Mouse (Mus musculus): ENCODE measurements at regions not wholly inside any gene's neighbourhood (a gene's known extent, or its start where the extent isn't known, plus 50 kb on each side); places are given as distances from the start of the nearest gene placed in this dataset.

- WGBS, result 72% methylated on average over 1 of the region's 1 CpGs
- H3K9me3 ChIP-seq (ENCODE audit: control insufficient read depth, low read length), result no peaks in the 10 kb centered on the region
- no peak overlapping the region for H3K4me3 ChIP-seq (ENCODE audit: low read depth, low read length)
Measured at GRCm38 (mm10) chr9:43473164-43473563, 162.5 kb downstream of the Trim29 start.

GRCm38 (mm10) chr9:43473601-43474302 is 163.1 kb downstream of the Trim29 start:
- WGBS, result 58% methylated on average over 15 of the region's 16 CpGs
- ATAC-seq (ENCODE audit: low read depth), result no peak; the same call in 1 of the 2 replicates

More at GRCm38 (mm10) chr9:43473164-43473563, 162.5 kb downstream of the Trim29 start:
- Histone ChIP-seq H3K36me3 (ENCODE audit: control insufficient read depth, insufficient read depth, low read length) (no peaks in the 10 kb centered on the region), H3K4me2 (ENCODE audit: low read depth, low read length) (no peak overlapping the region), H3K27ac (replicated peaks; ENCODE audit: low read depth, low read length) (peak overlapping the region; percentile 13; the same call in 1 of the 2 replicates), H3K27me3 (replicated peaks; ENCODE audit: control insufficient read depth, insufficient read depth, low read length) (no peaks in the 10 kb centered on the region), H3K9ac (ENCODE audit: low read depth, low read length) (no peak overlapping the region), H3K4me1 (ENCODE audit: control insufficient read depth, insufficient read depth, low read length) (peaks cover 5% of the 10 kb centered on the region; the same call in 1 of the 2 replicates)
- no peak for DNase-seq (ENCODE audit: low spot score)
- no peak for ATAC-seq (ENCODE audit: low read depth)

GRCm38 (mm10) chr9:43474303-43474643 is 163.6 kb downstream of the Trim29 start:
- ATAC-seq (ENCODE audit: low read depth) (no peak), DNase-seq (ENCODE audit: low spot score) (no peak)
- Histone ChIP-seq H3K36me3 (ENCODE audit: control insufficient read depth, insufficient read depth, low read length) (no peaks in the 10 kb centered on the region), H3K9ac (ENCODE audit: low read depth, low read length) (no peak overlapping the region), H3K27ac (replicated peaks; ENCODE audit: low read depth, low read length) (no peak overlapping the region), H3K9me3 (ENCODE audit: control insufficient read depth, low read length) (no peaks in the 10 kb centered on the region), H3K4me2 (ENCODE audit: low read depth, low read length) (no peak overlapping the region), H3K27me3 (replicated peaks; ENCODE audit: control insufficient read depth, insufficient read depth, low read length) (no peaks in the 10 kb centered on the region), H3K4me1 (ENCODE audit: control insufficient read depth, insufficient read depth, low read length) (peaks cover 5% of the 10 kb centered on the region; the same call in 1 of the 2 replicates), H3K4me3 (ENCODE audit: low read depth, low read length) (no peak overlapping the region)
- WGBS, result 63% methylated on average over 4 of the region's 4 CpGs

More at GRCm38 (mm10) chr9:43473601-43474302, 163.1 kb downstream of the Trim29 start:
- Histone ChIP-seq H3K36me3 (ENCODE audit: control insufficient read depth, insufficient read depth, low read length) (no peaks in the 10 kb centered on the region), H3K27me3 (replicated peaks; ENCODE audit: control insufficient read depth, insufficient read depth, low read length) (no peaks in the 10 kb centered on the region), H3K27ac (replicated peaks; ENCODE audit: low read depth, low read length) (peak overlapping the region; percentile 13; the same call in 1 of the 2 replicates), H3K4me1 (ENCODE audit: control insufficient read depth, insufficient read depth, low read length) (peaks cover 5% of the 10 kb centered on the region; the same call in 1 of the 2 replicates), H3K9ac (ENCODE audit: low read depth, low read length) (no peak overlapping the region), H3K4me2 (ENCODE audit: low read depth, low read length) (no peak overlapping the region), H3K4me3 (ENCODE audit: low read depth, low read length) (no peak overlapping the region), H3K9me3 (ENCODE audit: control insufficient read depth, low read length) (no peaks in the 10 kb centered on the region)
- DNase-seq (ENCODE audit: low spot score), result peak; percentile 49

- H3K4me2 ChIP-seq (ENCODE audit: low read depth, low read length), result no peak overlapping the region
- H3K4me3 ChIP-seq (ENCODE audit: low read depth, low read length), result no peak overlapping the region
- H3K4me1 ChIP-seq (ENCODE audit: control insufficient read depth, insufficient read depth, low read length), result no peaks in the 10 kb centered on the region
- ATAC-seq (ENCODE audit: low read depth), result 0 out of 2 replicates have a peak, but pooled peaks have one; percentile 18
- peak; percentile 50 for DNase-seq (ENCODE audit: low spot score)
- no peak overlapping the region for H3K27ac ChIP-seq (replicated peaks; ENCODE audit: low read depth, low read length)
- H3K9me3 ChIP-seq (ENCODE audit: control insufficient read depth, low read length), result no peaks in the 10 kb centered on the region
- 44% methylated on average over 3 of the region's 3 CpGs for WGBS
- H3K36me3 ChIP-seq (ENCODE audit: control insufficient read depth, insufficient read depth, low read length), result no peaks in the 10 kb centered on the region
- no peaks in the 10 kb centered on the region for H3K27me3 ChIP-seq (replicated peaks; ENCODE audit: control insufficient read depth, insufficient read depth, low read length)
- H3K9ac ChIP-seq (ENCODE audit: low read depth, low read length), result no peak overlapping the region
Measured at GRCm38 (mm10) chr9:43480826-43481591, 170.4 kb downstream of the Trim29 start.

- Histone ChIP-seq H3K36me3 (ENCODE audit: control insufficient read depth, insufficient read depth, low read length) (no peaks in the 10 kb centered on the region), H3K9ac (ENCODE audit: low read depth, low read length) (no peak overlapping the region), H3K4me2 (ENCODE audit: low read depth, low read length) (no peak overlapping the region), H3K9me3 (ENCODE audit: control insufficient read depth, low read length) (no peaks in the 10 kb centered on the region), H3K4me3 (ENCODE audit: low read depth, low read length) (no peak overlapping the region), H3K27me3 (replicated peaks; ENCODE audit: control insufficient read depth, insufficient read depth, low read length) (no peaks in the 10 kb centered on the region), H3K27ac (replicated peaks; ENCODE audit: low read depth, low read length) (no peak overlapping the region), H3K4me1 (ENCODE audit: control insufficient read depth, insufficient read depth, low read length) (no peaks in the 10 kb centered on the region)
- DNase-seq (ENCODE audit: low spot score) (no peak), ATAC-seq (ENCODE audit: low read depth) (no peak)
- 64% methylated on average over 11 of the region's 11 CpGs for WGBS
Measured at GRCm38 (mm10) chr9:43482101-43483090, 171.7 kb downstream of the Trim29 start.

GRCm38 (mm10) chr9:43483195-43483594 is 172.5 kb downstream of the Trim29 start:
- DNase-seq (ENCODE audit: low spot score), result no peak
- Histone ChIP-seq H3K4me2 (ENCODE audit: low read depth, low read length) (no peak overlapping the region), H3K9ac (ENCODE audit: low read depth, low read length) (no peak overlapping the region), H3K4me1 (ENCODE audit: control insufficient read depth, insufficient read depth, low read length) (no peaks in the 10 kb centered on the region), H3K27ac (replicated peaks; ENCODE audit: low read depth, low read length) (no peak overlapping the region), H3K4me3 (ENCODE audit: low read depth, low read length) (no peak overlapping the region), H3K36me3 (ENCODE audit: control insufficient read depth, insufficient read depth, low read length) (no peaks in the 10 kb centered on the region), H3K9me3 (ENCODE audit: control insufficient read depth, low read length) (no peaks in the 10 kb centered on the region), H3K27me3 (replicated peaks; ENCODE audit: control insufficient read depth, insufficient read depth, low read length) (no peaks in the 10 kb centered on the region)
- ATAC-seq (ENCODE audit: low read depth), result no peak
- 59% methylated on average over 2 of the region's 2 CpGs for WGBS

- Histone ChIP-seq H3K4me2 (ENCODE audit: low read depth, low read length) (no peak overlapping the region), H3K4me1 (ENCODE audit: control insufficient read depth, insufficient read depth, low read length) (no peaks in the 10 kb centered on the region), H3K9ac (ENCODE audit: low read depth, low read length) (no peak overlapping the region), H3K27ac (replicated peaks; ENCODE audit: low read depth, low read length) (no peak overlapping the region), H3K9me3 (ENCODE audit: control insufficient read depth, low read length) (no peaks in the 10 kb centered on the region), H3K4me3 (ENCODE audit: low read depth, low read length) (no peak overlapping the region), H3K36me3 (ENCODE audit: control insufficient read depth, insufficient read depth, low read length) (no peaks in the 10 kb centered on the region), H3K27me3 (replicated peaks; ENCODE audit: control insufficient read depth, insufficient read depth, low read length) (no peaks in the 10 kb centered on the region)
- WGBS, result 80% methylated on average over 2 of the region's 2 CpGs
- ATAC-seq (ENCODE audit: low read depth) (no peak), DNase-seq (ENCODE audit: low spot score) (no peak)
Measured at GRCm38 (mm10) chr9:43483906-43484305, 173.3 kb downstream of the Trim29 start.

GRCm38 (mm10) chr9:43486704-43487103 is 176.1 kb downstream of the Trim29 start:
- Histone ChIP-seq H3K4me2 (ENCODE audit: low read depth, low read length) (no peak overlapping the region), H3K27me3 (replicated peaks; ENCODE audit: control insufficient read depth, insufficient read depth, low read length) (no peaks in the 10 kb centered on the region), H3K4me1 (ENCODE audit: control insufficient read depth, insufficient read depth, low read length) (no peaks in the 10 kb centered on the region), H3K36me3 (ENCODE audit: control insufficient read depth, insufficient read depth, low read length) (no peaks in the 10 kb centered on the region), H3K4me3 (ENCODE audit: low read depth, low read length) (no peak overlapping the region), H3K27ac (replicated peaks; ENCODE audit: low read depth, low read length) (no peak overlapping the region), H3K9ac (ENCODE audit: low read depth, low read length) (no peak overlapping the region), H3K9me3 (ENCODE audit: control insufficient read depth, low read length) (no peaks in the 10 kb centered on the region)
- DNase-seq (ENCODE audit: low spot score) (no peak), ATAC-seq (ENCODE audit: low read depth) (no peak)
- 60% methylated on average over 4 of the region's 4 CpGs for WGBS
